Mouse (Mus musculus) stomach, adult 2 months (tissue): Measurements from ENCODE around the gene Wnt8b. TPM values are rescaled to one million over a fixed set of nuclear protein-coding genes. Genes with fewer than 3 reads are reported as not detected.

Experiments
- polyA plus RNA-seq: library from polyadenylated mRNA; depleted of rRNA; stranded (reverse); fragments of >200 nt; gene quantifications from 2 replicates; pipeline ENCODE4 v1.2.3, GENCODE M21; 2012; rRNA removed

Wnt8b gene
- polyA plus RNA-seq = not detected in 2 replicates

GRCm38 (mm10) chr19:44493128-44493527 is at the start of gene Wnt8b:
Gene Wnt8b, plus strand, starts transcription at chr19:44493472.

GRCm38 (mm10) chr19:44545321-44546041 is 52.2 kb downstream of the Wnt8b start, which contains the start of gene Sec31b:
Gene Sec31b, minus strand, starts transcription at chr19:44545864.

DNA sequence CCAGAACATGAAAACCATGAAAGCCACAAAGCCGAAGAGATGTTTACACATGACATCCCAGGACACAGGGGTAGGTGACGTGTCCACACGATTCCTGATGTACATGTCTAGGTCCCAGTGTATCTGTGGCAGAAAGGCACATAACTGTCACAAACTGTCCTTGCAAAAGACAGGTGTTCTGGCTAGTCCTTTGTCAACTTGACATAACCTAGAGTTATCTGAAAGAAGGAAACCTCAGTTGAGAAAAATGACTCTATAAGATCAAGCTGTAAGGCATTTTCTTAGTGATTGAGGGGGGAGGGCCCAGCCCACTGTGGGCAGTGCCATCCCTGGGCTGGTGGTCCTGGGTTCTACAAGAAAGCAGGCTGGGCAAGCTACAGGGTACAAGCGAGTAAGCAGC is 59.5 kb downstream of the Wnt8b start, which contains the start of gene Gm20538:
Gene Gm20538, minus strand, starts transcription at position 101 of the 400 bp plus-strand sequence.

GRCm38 (mm10) chr19:44554861-44555590 is 61.8 kb downstream of the Wnt8b start, which contains the start of gene Ndufb8:
Gene Ndufb8, minus strand, starts transcription at chr19:44555440.

GRCm38 (mm10) chr19:44562652-44563206 is 69.5 kb downstream of the Wnt8b start, which contains the start of gene Hif1an:
Gene Hif1an, plus strand, starts transcription at chr19:44562850.

Other genes starting within 250 kb of the Wnt8b start
- gene Scd2, start 199.8 kb upstream of the Wnt8b start, polyA plus RNA-seq = 22.3 and 24.2 TPM in 2 replicates
- gene Scd4, start 160.4 kb upstream of the Wnt8b start, polyA plus RNA-seq = 0.05 TPM in 1 of 2 replicates, not detected in the other
- gene Scd1, start 85.6 kb upstream of the Wnt8b start, polyA plus RNA-seq = 12.3 and 53.6 TPM in 2 replicates
- 2.2 and 3.5 TPM in 2 replicates for gene Sec31b, start 52.4 kb downstream of the Wnt8b start, polyA plus RNA-seq
- not detected in 2 replicates for gene Gm20538, start 59.4 kb downstream of the Wnt8b start, polyA plus RNA-seq
- gene Ndufb8, start 62.0 kb downstream of the Wnt8b start, polyA plus RNA-seq = 362 and 457 TPM in 2 replicates
- gene Hif1an, start 69.4 kb downstream of the Wnt8b start, polyA plus RNA-seq = 5.5 and 5.8 TPM in 2 replicates